Mouse (Mus musculus) embryonic facial prominence, embryonic 14.5 days (tissue): Measurements from ENCODE around the gene Sult2b1. TPM values are rescaled to one million over a fixed set of nuclear protein-coding genes. Genes with fewer than 3 reads are reported as not detected.
A peak's percentile ranks its signal among the peaks of the same experiment; 100 is the strongest.

Source experiments
- ATAC-seq: fragments of 200-750 bp; cut with Nextera tagmentation; 2 replicates; pipeline ENCODE4 v1.8.0; 2017; ENCODE audit warnings: low read depth, moderate number of reproducible peaks, moderate TSS enrichment
- DNase-seq: peaks from one replicate; pipeline ENCODE4 v3.0.0-alpha.2; 2015; ENCODE audit warnings: low spot score
- H3K27ac ChIP-seq: fragments of 300-500 bp; sonication (generic); replicated peaks from 2 replicates; pipeline ENCODE4 v1.5.1; 2014; ENCODE audit warnings: low read depth, mild to moderate bottlenecking, low read length, moderate library complexity
- H3K27me3 ChIP-seq: fragments of 300-500 bp; sonication (generic); replicated peaks from 2 replicates; pipeline ENCODE4 v1.6.1; 2014; ENCODE audit warnings: low read length; ENCODE audit not compliant: control insufficient read depth, insufficient read depth
- H3K36me3 ChIP-seq: fragments of 300-500 bp; sonication (generic); 2 replicates; pipeline ENCODE4 v1.6.1; 2014; ENCODE audit warnings: low read length, mixed read lengths; ENCODE audit not compliant: control insufficient read depth, insufficient read depth
- H3K4me1 ChIP-seq: fragments of 300-500 bp; sonication (generic); 2 replicates; pipeline ENCODE4 v1.6.1; 2014; ENCODE audit warnings: antibody characterized with exemption, low read length; ENCODE audit not compliant: control insufficient read depth, insufficient read depth
- H3K4me2 ChIP-seq: fragments of 300-500 bp; sonication (generic); 2 replicates; pipeline ENCODE4 v1.6.1; 2014; ENCODE audit warnings: low read depth, mild to moderate bottlenecking, low read length, moderate library complexity, mixed read lengths
- H3K4me3 ChIP-seq: fragments of 300-500 bp; sonication (generic); 2 replicates; pipeline ENCODE4 v1.5.1; 2014; ENCODE audit warnings: low read depth, mild to moderate bottlenecking, low read length
- H3K9ac ChIP-seq: fragments of 300-500 bp; sonication (generic); 2 replicates; pipeline ENCODE4 v1.6.1; 2014; ENCODE audit warnings: low read depth, mild to moderate bottlenecking, low read length, moderate library complexity, mixed read lengths
- H3K9me3 ChIP-seq: fragments of 300-500 bp; sonication (generic); 2 replicates; pipeline ENCODE4 v1.6.1; 2016; ENCODE audit warnings: low read length; ENCODE audit not compliant: control insufficient read depth
- WGBS: fragments of 180-500 bp; shearing (Covaris S2); extraction: QIAGEN DNeasy Blood & Tissue Kit; methylation state at CpG from one replicate; pipeline ENCODE4 v1.1.7; 2014; 5-methylcytosine and 5-hydroxymethylcytosine counted together
- polyA plus RNA-seq: library from polyadenylated mRNA; unstranded; fragments of >200 nt; fragmentation: Nextera tagmentation; extraction: Ambion mirVana; gene quantifications from 2 replicates; pipeline ENCODE4 v1.2.1, GENCODE M21; 2014

Sult2b1 gene
- polyA plus RNA-seq, 1 experiment from 2014 or later, result 16.3 TPM

DNA sequence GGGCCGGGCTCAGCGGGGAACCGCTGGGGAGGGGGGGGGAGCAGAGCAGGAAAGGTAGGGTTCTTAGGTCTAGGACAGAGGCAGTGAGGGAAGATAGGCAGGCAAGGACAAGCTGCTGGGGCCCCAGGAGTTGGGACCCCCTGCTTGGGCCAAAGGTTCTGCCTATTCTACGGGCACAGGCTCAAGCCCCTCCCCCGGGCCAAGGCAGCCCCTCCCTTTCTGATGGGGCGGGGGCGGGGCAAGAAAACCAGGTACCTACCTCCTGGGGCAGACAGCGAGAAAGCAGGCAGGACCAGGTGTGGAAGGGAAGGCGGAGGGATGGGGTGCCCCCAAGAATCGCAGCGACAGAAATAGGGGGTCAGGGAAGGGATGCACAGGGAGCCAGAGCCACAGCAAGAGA is 24.0 kb upstream of the Sult2b1 start:
- Histone ChIP-seq H3K9me3 (no peaks in the 10 kb centered on the region), H3K36me3 (peaks cover 65% of the 10 kb centered on the region), H3K9ac (no peak overlapping the region), H3K27ac (no peak overlapping the region), H3K4me2 (no peak overlapping the region), H3K4me1 (peaks cover 7% of the 10 kb centered on the region), H3K27me3 (no peaks in the 10 kb centered on the region), H3K4me3 (no peak overlapping the region)
- WGBS, result 56% methylated on average over 9 of the region's 11 CpGs
- no peak for DNase-seq
- ATAC-seq, result no peak

DNA sequence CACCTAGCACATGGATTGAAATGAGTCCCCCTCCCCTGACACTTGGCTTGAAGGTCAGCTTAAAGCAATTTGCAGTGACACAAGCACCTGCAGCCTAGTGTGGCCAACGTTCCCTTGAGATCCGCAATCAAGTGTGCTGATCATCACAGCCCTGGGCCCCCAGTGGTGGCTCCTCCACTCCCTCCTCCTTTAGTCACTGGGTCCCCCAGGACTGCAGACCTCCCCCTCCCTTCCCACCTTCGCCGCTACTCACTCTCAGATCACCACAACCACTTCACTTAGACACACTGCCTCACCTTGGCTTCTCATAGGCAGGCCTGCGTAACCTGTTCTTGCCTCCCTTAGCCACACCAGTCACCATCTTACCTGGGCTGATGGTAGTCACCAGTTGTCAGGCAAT is 21.5 kb upstream of the Sult2b1 start:
- Histone ChIP-seq H3K36me3 (peaks cover 46% of the 10 kb centered on the region), H3K4me2 (no peak overlapping the region), H3K27me3 (no peaks in the 10 kb centered on the region), H3K4me3 (no peak overlapping the region), H3K4me1 (no peaks in the 10 kb centered on the region), H3K9ac (no peak overlapping the region), H3K27ac (no peak overlapping the region), H3K9me3 (no peaks in the 10 kb centered on the region)
- no peak for DNase-seq
- WGBS, result 56% methylated on average over 5 of the region's 5 CpGs
- ATAC-seq, result no peak

DNA sequence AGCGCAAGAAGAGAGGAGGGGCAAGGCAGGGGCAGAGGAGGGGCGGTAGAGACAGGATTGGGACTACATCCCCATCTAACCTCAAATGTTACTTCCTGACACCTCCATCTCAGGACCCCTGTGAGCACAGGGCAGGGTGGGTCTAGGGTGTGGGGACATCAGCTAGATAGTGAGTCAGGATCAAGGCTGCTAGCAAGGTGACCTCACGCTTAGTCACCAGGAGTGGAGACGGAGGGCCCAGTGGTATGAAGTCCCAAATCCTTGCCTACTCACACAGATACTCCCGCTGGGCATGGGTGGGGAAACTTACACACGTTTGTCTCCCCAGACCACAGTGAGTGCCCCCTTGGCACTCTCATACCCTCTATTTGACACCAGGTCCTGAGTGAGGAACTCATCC is 18.1 kb upstream of the Sult2b1 start:
- 81% methylated on average over 6 of the region's 6 CpGs for WGBS
- Histone ChIP-seq H3K27ac (no peak overlapping the region), H3K4me1 (peaks cover 9% of the 10 kb centered on the region; the same call in 1 of the 2 replicates), H3K4me2 (no peak overlapping the region), H3K4me3 (no peak overlapping the region), H3K9ac (no peak overlapping the region), H3K36me3 (peaks cover 12% of the 10 kb centered on the region), H3K27me3 (peaks cover 20% of the 10 kb centered on the region), H3K9me3 (no peaks in the 10 kb centered on the region)
- no peak for ATAC-seq
- no peak for DNase-seq

DNA sequence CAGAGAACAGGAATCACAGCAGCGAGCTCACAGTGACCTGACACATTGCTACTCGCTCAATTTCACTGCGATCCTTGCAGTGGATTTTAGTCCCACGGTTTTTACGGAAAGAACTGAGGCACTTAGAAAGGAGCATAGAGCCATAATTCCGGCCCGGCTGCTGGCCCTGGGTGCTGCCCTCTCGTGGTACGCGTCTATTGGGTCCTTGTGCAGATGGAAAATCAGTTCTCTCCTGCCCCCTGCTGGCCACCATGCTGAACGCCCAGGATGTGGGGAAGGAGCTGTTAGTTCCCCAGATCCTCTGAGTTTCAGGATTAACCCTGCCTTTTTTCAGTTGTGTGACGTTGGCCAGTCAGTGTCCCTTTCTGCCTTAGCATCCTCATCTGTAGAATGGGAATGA is 16.9 kb upstream of the Sult2b1 start:
- peak; percentile 73 for ATAC-seq
- DNase-seq, result peak; percentile 93
- Histone ChIP-seq H3K9ac (no peak overlapping the region), H3K4me3 (0 out of 2 replicates have a peak overlapping the region, but pooled peaks have one; percentile 18), H3K4me1 (peaks cover 9% of the 10 kb centered on the region; the same call in 1 of the 2 replicates), H3K9me3 (no peaks in the 10 kb centered on the region), H3K27ac (no peak overlapping the region), H3K36me3 (peaks cover under 1% of the 10 kb centered on the region; the same call in 1 of the 2 replicates), H3K27me3 (peaks cover 29% of the 10 kb centered on the region), H3K4me2 (peak overlapping the region; percentile 43)
- WGBS, result 4% methylated on average over 12 of the region's 12 CpGs

DNA sequence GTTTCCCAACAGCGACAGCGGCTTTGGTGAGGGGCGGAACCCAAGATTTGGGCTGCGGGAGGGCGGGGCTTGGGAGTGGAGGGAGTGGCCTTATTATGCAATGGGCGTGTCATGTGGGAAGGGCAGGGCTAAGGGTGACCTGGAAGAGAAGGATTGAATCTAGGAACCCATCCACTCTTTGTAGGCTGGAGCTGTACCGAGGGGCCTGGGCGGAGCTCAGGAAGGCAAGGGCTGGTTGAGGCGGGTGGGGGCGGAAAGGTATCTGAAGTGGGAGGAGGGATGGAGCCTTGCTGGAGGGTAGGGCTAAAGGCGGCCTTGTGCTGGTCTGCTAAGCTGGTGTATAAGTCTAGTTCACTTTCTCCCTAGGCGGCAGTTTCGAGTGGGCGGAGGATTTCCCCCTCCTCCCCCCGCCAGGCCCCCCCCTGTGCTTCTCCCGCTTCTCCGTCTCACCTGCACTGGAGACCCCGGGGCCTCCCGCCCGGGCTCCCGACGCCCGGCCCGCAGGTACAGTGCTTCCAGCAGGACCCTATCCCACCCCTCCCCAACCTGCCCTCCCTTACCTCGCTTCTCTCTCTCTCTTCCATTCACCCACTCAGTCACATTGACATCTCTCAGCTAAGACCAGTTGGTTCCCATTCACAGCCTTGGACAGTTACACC is 16.2 kb upstream of the Sult2b1 start:
- H3K36me3 ChIP-seq, result 0 out of 2 replicates have a peak, but pooled peaks cover under 1% of the 10 kb centered on the region
- H3K9me3 ChIP-seq, result no peaks in the 10 kb centered on the region
- H3K27me3 ChIP-seq, result peaks cover 29% of the 10 kb centered on the region
- H3K27ac ChIP-seq, result no peak overlapping the region
- H3K4me1 ChIP-seq, result peaks cover 9% of the 10 kb centered on the region; the same call in 1 of the 2 replicates
- peak; percentile 62 for DNase-seq
- ATAC-seq, result peak; percentile 28
- H3K4me2 ChIP-seq, result peak overlapping the region; percentile 43
- H3K9ac ChIP-seq, result peak overlapping the region; percentile 14; the same call in 1 of the 2 replicates
- 19% methylated on average over 17 of the region's 25 CpGs for WGBS
- H3K4me3 ChIP-seq, result peak overlapping the region; percentile 18; the same call in 1 of the 2 replicates

DNA sequence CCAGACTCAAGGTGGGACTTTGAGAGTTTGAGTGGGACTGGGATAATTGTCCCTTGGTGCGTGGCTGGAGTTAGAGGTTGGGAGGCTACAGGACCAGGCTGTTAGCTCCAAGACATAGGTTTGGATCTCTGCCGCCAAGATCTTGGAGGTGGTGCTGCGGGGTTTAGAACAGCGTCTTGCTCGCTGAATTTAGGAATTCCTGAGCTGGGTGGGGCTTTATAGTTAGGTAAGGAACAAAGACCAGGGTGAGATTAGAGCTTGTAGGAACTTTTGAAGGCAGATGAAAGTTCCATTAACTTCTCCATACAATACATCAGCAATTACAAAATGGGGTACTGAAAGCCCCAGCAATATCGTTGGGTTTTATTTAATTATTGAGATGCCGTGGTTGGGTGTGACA is 15.5 kb upstream of the Sult2b1 start:
- Histone ChIP-seq H3K4me2 (peak overlapping the region; percentile 43), H3K9me3 (no peaks in the 10 kb centered on the region), H3K27ac (no peak overlapping the region), H3K9ac (peak overlapping the region; percentile 14; the same call in 1 of the 2 replicates), H3K4me3 (peak overlapping the region; percentile 18; the same call in 1 of the 2 replicates), H3K4me1 (peaks cover 9% of the 10 kb centered on the region; the same call in 1 of the 2 replicates), H3K36me3 (peaks cover 7% of the 10 kb centered on the region; the same call in 1 of the 2 replicates), H3K27me3 (peaks cover 29% of the 10 kb centered on the region)
- WGBS, result 37% methylated on average over 7 of the region's 7 CpGs
- DNase-seq, result no peak
- no peak for ATAC-seq

DNA sequence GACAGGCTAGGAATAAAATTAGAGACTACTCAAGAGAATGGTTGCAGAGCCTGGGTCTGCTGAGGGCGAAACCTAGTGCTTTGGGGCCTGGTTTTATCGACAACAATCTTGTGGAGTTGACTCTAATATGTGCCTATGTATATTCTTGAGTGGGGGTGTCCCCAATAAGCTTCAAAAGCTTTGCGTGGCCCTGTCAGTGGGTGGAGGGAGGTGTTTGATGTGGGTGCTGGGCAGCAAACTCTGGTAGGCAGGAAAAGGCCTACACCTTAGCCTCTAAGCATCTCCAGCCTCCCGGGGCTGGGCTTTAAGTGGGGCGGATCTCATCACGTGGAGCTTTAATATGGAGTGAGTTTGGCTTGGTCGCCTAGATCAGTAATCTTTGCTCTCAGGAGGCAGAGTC is 14.5 kb upstream of the Sult2b1 start:
- ATAC-seq (no peak), DNase-seq (no peak)
- peaks cover 29% of the 10 kb centered on the region for H3K27me3 ChIP-seq
- H3K36me3 ChIP-seq, result peaks cover 17% of the 10 kb centered on the region; the same call in 1 of the 2 replicates
- H3K4me2 ChIP-seq, result peak overlapping the region; percentile 82
- no peak overlapping the region for H3K27ac ChIP-seq
- H3K9ac ChIP-seq, result peak overlapping the region; percentile 66; the same call in 1 of the 2 replicates
- peak overlapping the region; percentile 49 for H3K4me3 ChIP-seq
- H3K4me1 ChIP-seq, result peaks cover 9% of the 10 kb centered on the region; the same call in 1 of the 2 replicates
- H3K9me3 ChIP-seq, result no peaks in the 10 kb centered on the region
- 54% methylated on average over 7 of the region's 7 CpGs for WGBS

DNA sequence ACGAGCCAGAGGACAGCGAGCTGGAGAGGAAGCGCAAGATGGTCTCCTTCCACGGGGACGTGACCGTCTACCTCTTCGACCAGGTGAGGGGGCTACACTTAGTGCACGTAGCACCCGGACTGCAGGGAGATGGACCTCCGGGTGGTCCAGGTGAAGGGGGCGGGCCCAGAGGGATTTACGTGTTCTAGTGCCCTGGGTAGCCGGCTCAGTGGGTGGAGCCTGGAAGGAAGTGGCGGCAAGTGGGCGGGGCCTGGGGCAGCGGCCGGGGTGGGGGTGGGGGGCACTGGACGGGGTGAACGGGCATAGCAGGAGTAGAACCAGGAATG is 14.0 kb upstream of the Sult2b1 start:
- WGBS, result 2% methylated on average over 11 of the region's 19 CpGs
- Histone ChIP-seq H3K9me3 (no peaks in the 10 kb centered on the region), H3K36me3 (peaks cover 22% of the 10 kb centered on the region; the same call in 1 of the 2 replicates), H3K4me2 (peak overlapping the region; percentile 82), H3K4me3 (peak overlapping the region; percentile 49), H3K9ac (peak overlapping the region; percentile 66), H3K27me3 (peaks cover 29% of the 10 kb centered on the region), H3K27ac (no peak overlapping the region), H3K4me1 (peaks cover 9% of the 10 kb centered on the region; the same call in 1 of the 2 replicates)
- DNase-seq (no peak), ATAC-seq (no peak)
